8 mouse cellular contexts compared by ENCODE assay signal in the genomic region with DNA sequence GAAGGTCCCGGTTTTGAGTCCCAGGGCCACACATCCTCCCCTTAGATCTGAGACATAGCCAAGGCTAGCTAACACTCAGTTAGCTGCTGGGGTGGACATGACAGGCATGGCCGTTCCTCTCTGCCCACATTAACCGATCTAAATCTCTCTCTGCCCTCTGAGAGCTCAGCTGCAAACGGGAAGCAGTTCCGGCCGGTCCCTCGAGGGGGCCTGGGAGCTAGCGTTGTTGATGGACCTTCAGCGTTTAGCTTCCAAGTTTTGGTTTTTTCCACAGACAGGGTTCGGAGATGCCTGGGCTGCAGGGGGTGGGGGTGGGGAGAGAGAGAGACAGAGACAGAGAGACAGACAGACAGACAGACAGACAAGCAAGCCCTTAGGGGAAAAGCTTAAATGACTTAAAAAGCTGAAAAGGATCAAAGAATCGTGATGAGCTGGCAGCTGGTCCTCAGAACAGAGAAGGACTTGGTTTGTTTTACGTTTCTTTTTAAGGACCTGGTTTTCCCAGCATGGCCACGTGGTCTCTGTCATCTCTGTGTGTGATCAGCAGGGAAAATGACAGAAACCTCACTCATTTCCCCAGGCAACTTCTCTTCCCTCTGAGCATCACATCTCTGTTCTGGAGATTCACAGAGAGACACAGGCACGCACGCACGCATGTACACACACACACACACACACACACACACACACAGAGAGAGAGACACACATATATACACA. TPM values are rescaled to one million over a fixed set of nuclear protein-coding genes. Genes with fewer than 3 reads are reported as not detected.
DNase-seq lines count a peak whose midpoint lies in the region; ATAC-seq lines count a peak whose summit lies in the region.
"Had no signal": no experiment of that assay in that cellular context is flagged by ENCODE, and none has a peak within 500 bp of the region (broad histone marks: within the 10 kb centered on the region; RNA-seq: fewer than 3 reads in every experiment).

No protein-coding gene starts in this region.

- no peak overlapping the region for H3K9ac ChIP-seq in heart, embryonic 12.5 days
- H3K9ac ChIP-seq in kidney, embryonic 16.5 days (replicated peaks; ENCODE audit: low read length): no peak overlapping the region

- H3K4me2 ChIP-seq in heart, embryonic 12.5 days: peak overlapping the region; percentile 46
- peak overlapping the region; percentile 23; the same call in 1 of the 2 replicates for H3K4me2 ChIP-seq in kidney, embryonic 16.5 days (replicated peaks; ENCODE audit: low read depth, low read length)

- peaks cover 5% of the 10 kb centered on the region; the same call in 1 of the 2 replicates for H3K4me1 ChIP-seq in heart, embryonic 12.5 days (replicated peaks)
- no peaks in the 10 kb centered on the region for H3K4me1 ChIP-seq in kidney, embryonic 16.5 days (ENCODE audit: insufficient read depth, low read length)

- H3K9me3 ChIP-seq in heart, embryonic 12.5 days (replicated peaks): no peaks in the 10 kb centered on the region
- H3K9me3 ChIP-seq in kidney, embryonic 16.5 days (ENCODE audit: low read length): no peaks in the 10 kb centered on the region

- H3K27me3 ChIP-seq in heart, embryonic 12.5 days (replicated peaks): peaks cover 27% of the 10 kb centered on the region
- no peaks in the 10 kb centered on the region; the same call in none of the 2 replicates for H3K27me3 ChIP-seq in kidney, embryonic 16.5 days (ENCODE audit: insufficient read depth, low read length)

- peak; percentile 43 for DNase-seq in urinary bladder, postnatal 14 days (ENCODE audit: low spot score)
- DNase-seq in urinary bladder, adult 2 months (ENCODE audit: low spot score): no peak
- peak; percentile 69 for DNase-seq in adrenal gland, postnatal 25 days
- DNase-seq in lung, postnatal 36 days: peak; percentile 56
- DNase-seq in right cerebral cortex, postnatal 10 days (ENCODE audit: low spot score in 2 of 2): peak; percentile 49 to 59

- H3K27ac ChIP-seq in heart, embryonic 12.5 days (ENCODE audit: poor library complexity, severe bottlenecking): no peak overlapping the region
- no peak overlapping the region for H3K27ac ChIP-seq in kidney, embryonic 16.5 days (ENCODE audit: low read length)

- no peaks in the 10 kb centered on the region for H3K36me3 ChIP-seq in heart, embryonic 12.5 days
- H3K36me3 ChIP-seq in kidney, embryonic 16.5 days (ENCODE audit: insufficient read depth, low read length): no peaks in the 10 kb centered on the region

- no peak for ATAC-seq in heart, embryonic 12.5 days (ENCODE audit: insufficient number of reproducible peaks, low FRiP score)
- peak; percentile 42; the same call in 1 of the 2 replicates for ATAC-seq in kidney, embryonic 16.5 days (ENCODE audit: low FRiP score, low TSS enrichment)

- no peak overlapping the region for H3K4me3 ChIP-seq in heart, embryonic 12.5 days
- no peak overlapping the region for H3K4me3 ChIP-seq in kidney, embryonic 16.5 days (ENCODE audit: low read length)

- WGBS in heart, embryonic 12.5 days: 20% methylated on average over 16 of the region's 16 CpGs
- 23% methylated on average over 16 of the region's 16 CpGs for WGBS in kidney, embryonic 16.5 days

RNA-seq across cellular contexts. Expression of gene Myo1h, which starts 35.0 kb away (rescaled TPM):
- 2.8 and 3.1 TPM in 2 replicates for polyA plus RNA-seq in urinary bladder, adult 2 months (2012; rRNA removed)
- 0.21 and 0.62 TPM in 2 replicates for total RNA-seq in adrenal gland, postnatal 25 days (2021)
- polyA plus RNA-seq in heart, embryonic 12.5 days (2016; fragmentation: Nextera tagmentation; extraction: Ambion mirVana): 0.64 and 0.68 TPM in 2 replicates
- polyA plus RNA-seq in kidney, embryonic 16.5 days (2015; fragmentation: Nextera tagmentation; extraction: Ambion mirVana): 2.4 and 2.8 TPM in 2 replicates

RNA-seq across cellular contexts. Expression of gene Foxn4, which starts 50.3 kb away (rescaled TPM):
- not detected in 2 replicates for polyA plus RNA-seq in urinary bladder, adult 2 months (2012; rRNA removed)
- total RNA-seq in adrenal gland, postnatal 25 days (2021): not detected in 2 replicates
- not detected in 2 replicates for polyA plus RNA-seq in heart, embryonic 12.5 days (2016; fragmentation: Nextera tagmentation; extraction: Ambion mirVana)
- 0.10 TPM in 1 of 2 replicates, not detected in the other for polyA plus RNA-seq in kidney, embryonic 16.5 days (2015; fragmentation: Nextera tagmentation; extraction: Ambion mirVana)
- polyA plus RNA-seq: stomach, embryonic 14.5 days had no signal

RNA-seq across cellular contexts. Expression of gene Kctd10, which starts 56.4 kb away (rescaled TPM):
- polyA plus RNA-seq in urinary bladder, adult 2 months (2012; rRNA removed): 134 and 142 TPM in 2 replicates
- 53.3 and 58.5 TPM in 2 replicates for total RNA-seq in adrenal gland, postnatal 25 days (2021)
- 108 and 111 TPM in 2 replicates for polyA plus RNA-seq in heart, embryonic 12.5 days (2016; fragmentation: Nextera tagmentation; extraction: Ambion mirVana)
- polyA plus RNA-seq in kidney, embryonic 16.5 days (2015; fragmentation: Nextera tagmentation; extraction: Ambion mirVana): 116 and 124 TPM in 2 replicates

RNA-seq across cellular contexts. Expression of gene Ube3b, which starts 56.5 kb away (rescaled TPM):
- polyA plus RNA-seq in urinary bladder, adult 2 months (2012; rRNA removed): 35.2 and 38.5 TPM in 2 replicates
- 68.2 and 75.7 TPM in 2 replicates for total RNA-seq in adrenal gland, postnatal 25 days (2021)
- 57.0 and 63.3 TPM in 2 replicates for polyA plus RNA-seq in heart, embryonic 12.5 days (2016; fragmentation: Nextera tagmentation; extraction: Ambion mirVana)
- 51.5 and 54.0 TPM in 2 replicates for polyA plus RNA-seq in kidney, embryonic 16.5 days (2015; fragmentation: Nextera tagmentation; extraction: Ambion mirVana)
